Mouse (Mus musculus) right cerebral cortex, postnatal 36 days (tissue): ENCODE measurements at regions not wholly inside any gene's neighbourhood (a gene's known extent, or its start where the extent isn't known, plus 50 kb on each side); places are given as distances from the start of the nearest gene placed in this dataset.

Experiments used
- DNase-seq, 2 experiments: peaks; one replicate each; pipeline ENCODE4 v3.0.0; 2022; ENCODE audit warnings: low spot score in 2 of 2, mixed read lengths in 1 of 2

- DNase-seq = no peak
Observed at GRCm38 (mm10) chr17:15194894-15195461, 153.6 kb upstream of the Gm3448 start.

- DNase-seq = no peak
Observed at GRCm38 (mm10) chr17:15193831-15194230, 152.5 kb upstream of the Gm3448 start.

GRCm38 (mm10) chr17:15192840-15193239 is 151.5 kb upstream of the Gm3448 start:
- no peak for DNase-seq

DNA sequence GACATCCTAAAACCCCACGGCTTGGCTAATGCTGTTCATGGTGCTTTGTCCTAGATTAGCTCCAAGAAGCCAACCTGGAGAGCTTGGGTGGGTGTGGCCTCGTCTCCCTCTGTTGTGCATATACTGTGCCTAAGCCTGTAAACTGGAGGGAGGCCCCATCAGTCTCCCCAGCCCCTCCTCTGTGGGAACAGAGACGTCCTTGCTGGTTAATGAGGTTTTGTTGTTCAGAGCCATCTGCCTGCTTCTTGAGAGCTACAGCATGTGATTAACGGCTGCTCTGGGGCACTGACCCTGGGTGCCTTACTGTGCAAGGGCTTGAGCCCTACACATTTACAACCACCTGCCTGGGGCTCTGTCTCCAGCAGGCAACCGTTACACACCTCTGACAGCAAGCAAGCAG is 143.9 kb upstream of the Gm3448 start:
- DNase-seq = no peak

DNA sequence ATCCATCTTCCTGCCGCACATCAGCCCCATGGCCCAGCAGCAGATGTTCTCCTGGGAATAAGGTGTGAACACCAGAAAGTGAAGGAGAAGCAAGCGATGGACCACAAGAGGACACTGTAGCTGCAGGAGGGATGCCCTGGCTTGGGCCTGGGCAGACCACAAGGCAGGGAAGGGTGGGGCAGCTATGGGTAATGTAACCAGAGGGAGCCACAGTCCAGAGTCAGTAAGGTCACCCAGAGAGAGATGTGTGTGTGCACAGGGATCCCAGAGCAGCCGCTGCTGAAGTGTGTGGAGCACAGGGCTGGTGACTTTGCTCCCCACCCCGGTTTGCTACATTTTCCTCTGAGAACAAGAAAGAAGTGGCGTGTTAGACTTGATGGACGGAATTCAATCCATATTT is 142.5 kb upstream of the Gm3448 start:
- DNase-seq = no peak

- DNase-seq = no peak
Observed at GRCm38 (mm10) chr17:15182105-15182504, 140.8 kb upstream of the Gm3448 start.

DNA sequence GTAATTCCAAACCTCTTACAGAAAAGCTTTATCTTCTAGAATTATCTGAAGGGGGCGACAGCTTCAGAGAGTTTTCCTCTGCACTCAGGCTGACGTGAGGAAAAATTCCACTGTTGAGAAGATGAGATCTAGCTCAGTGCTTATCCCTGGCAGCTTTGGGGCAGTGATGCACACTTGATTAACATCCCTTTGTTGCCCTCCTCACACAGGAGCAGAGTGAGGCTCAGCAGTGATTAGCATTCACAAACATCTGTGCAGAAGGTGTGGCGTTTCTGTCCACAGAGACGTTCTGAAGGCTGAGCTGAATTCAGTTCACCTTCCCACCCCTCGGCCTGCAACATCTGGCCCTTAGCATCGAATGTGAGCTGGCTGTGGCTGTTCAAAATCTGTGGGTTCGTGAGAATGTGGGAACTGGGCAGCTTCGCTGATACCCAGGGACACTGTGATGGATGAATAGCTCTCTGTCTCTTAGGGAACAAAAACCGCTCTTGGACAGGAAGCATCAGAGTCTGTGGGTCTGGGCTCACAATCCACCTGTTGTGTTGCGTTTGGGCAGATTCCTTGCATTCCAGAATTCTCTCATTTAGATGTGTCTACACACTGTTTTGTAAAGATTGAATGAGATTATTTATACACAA is 139.0 kb upstream of the Gm3448 start:
- DNase-seq = no peak

DNA sequence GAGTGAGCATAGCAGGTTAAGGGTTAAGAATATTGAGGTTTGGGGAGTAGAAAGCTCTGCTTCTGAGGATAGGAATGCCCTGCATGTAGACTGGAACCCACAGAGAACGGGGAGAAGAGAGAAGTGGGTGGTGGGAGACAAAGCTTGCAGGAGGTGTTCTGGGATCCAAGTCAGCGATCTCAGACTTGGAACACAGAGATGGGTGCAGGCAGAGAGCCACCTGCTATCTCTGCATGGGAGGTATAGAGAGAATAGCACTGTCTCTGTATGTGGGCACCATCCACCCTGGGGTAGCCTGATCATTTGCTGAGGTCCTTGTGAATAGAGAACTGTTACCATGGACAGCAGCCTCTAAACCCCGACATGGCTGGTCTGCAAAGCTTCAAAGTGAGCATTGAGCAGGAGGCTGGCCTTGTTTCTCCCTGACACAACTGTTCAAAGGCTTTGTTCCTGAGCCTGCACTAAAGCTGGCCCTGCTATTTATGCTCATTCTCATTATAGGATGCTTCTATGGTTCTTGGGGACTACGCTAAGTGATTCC is 138.1 kb upstream of the Gm3448 start:
- DNase-seq = peak in 1 of 2 experiments; percentile 31

DNA sequence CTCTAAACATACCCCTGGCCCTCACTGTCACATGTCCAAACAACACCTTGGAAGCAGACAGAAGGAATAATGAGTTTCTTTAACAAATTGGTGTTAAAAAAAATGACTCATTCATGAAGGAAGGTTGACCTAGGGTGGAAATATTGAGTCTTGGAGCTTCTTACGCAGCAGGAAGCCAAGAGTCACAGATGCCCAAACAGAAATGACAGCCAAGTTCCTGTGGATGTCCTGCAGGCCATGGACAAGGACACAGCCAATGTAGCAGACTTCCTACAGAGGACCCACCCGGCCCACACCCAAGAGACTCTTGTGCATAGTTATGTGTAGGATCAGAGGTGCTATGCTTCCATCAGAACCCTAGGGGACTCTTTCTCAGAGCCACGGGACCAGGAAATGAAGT is 136.1 kb upstream of the Gm3448 start:
- DNase-seq = no peak

- DNase-seq = no peak
Observed at GRCm38 (mm10) chr17:15174354-15174953, 133.1 kb upstream of the Gm3448 start.

DNA sequence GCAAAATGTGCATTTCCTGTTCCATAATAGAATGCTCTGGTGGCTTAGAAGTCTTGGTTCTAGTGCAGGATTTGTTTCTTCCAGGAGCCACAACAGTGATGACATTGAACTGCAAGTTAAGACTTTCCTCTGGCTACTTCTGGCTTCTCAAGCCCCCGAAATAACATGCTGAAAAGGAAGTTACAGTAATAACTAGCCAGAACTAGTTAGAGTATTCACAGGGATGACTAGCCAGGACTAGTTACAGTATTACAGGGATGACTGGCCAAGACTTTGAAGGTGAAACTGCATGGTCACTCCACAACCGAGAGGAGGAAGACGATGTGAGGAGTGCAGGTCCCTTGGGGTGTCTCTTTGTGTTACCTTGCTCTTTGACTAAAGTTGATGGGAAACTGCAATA is 126.6 kb upstream of the Gm3448 start:
- DNase-seq = no peak

- no peak for DNase-seq
Observed at GRCm38 (mm10) chr17:15157693-15158333, 116.5 kb upstream of the Gm3448 start.

DNA sequence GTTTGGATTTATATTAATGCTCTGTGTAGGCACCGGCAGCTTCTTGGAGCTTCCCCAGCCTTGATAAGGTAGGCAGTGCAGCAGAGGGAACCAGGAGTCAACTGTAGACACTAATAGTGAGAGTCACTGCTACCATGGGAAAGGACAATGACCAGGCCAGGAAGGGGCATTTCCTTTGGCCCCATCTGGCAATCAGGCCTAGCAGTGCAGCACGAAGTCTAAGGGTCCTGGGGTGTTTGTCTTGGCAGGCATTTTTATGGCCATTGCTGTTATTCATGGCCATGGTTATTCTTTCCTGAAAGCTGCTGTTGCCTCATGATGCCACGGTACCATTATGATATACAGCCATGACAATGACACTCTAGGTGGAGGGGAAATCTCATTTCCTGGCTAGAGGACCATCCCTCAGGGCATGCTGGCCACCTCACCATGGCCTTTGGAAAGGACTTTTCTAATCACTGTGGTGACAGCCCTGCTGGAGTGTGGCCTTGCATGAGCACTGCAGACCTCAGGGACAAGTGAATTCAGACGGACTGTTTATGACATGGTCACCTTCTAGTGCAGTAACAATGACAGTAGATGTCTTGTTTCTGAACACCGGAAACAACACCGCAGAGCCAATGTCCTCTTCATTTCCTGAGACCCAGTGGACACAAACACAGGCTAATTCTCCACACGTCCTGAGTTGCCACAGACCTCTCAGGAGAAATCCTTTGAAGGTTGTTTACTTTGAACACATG is 111.8 kb upstream of the Gm3448 start:
- no peak for DNase-seq

DNA sequence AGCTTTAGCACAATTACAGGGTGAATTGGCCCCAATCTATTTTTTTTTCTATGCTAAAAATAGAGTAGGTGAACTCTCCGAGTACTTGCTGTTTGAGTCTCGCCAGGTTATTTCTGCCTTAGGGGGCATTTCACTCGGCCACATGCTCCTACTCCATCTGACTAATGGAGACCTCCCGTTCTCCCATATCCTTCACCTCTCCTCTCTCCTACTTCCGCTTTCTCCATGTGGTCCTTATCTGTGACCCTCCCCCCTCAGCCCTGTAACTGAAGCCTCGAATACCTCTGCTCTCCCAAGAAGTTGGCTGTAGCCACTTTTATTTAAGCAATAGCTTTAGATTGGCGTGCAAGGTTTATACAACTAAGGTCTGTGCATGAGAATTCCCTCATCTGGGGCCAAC is 111.1 kb upstream of the Gm3448 start:
- no peak for DNase-seq

GRCm38 (mm10) chr17:15151695-15152094 is 110.4 kb upstream of the Gm3448 start:
- DNase-seq = no peak

DNA sequence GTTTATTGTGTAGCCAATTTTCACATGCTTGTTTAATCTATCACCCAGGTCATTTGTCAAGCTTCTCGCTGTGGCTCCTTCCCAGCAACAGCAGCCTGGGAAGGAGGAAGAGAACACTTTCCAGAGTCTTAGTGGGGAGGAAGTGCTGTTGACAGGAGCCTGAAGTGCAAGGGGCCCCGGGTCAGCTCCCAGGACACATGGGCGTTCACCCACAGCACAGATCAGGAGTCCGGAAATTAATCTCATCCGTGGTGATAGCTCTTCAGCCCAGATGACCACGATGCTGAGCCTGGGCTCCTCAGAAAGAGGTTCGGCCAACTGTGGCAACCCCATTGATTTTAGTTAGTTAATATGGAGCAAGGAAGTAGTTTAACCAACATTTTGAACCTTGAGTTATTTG is 105.3 kb upstream of the Gm3448 start:
- DNase-seq = no peak

- no peak for DNase-seq
Observed at GRCm38 (mm10) chr17:15145191-15145968, 104.0 kb upstream of the Gm3448 start.

DNA sequence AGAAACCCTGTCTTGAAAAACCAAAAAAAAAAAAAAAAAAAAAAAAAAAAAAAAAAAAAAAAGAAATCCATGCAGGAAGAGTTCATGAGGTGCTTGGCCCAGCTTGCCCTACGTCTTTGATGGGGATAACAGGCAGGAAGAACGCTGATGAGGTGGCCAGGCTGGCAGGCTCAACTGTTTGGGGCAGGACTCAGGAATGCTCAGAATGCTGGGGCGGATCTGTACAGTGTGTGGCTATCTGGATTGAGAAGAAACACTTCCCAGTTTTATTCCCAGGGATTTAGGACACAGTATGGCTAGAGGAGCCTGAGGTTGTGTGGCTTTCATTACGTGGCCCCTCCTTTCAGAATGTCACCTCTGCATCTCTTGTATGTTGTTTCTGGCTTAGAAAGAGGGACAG is 99.1 kb upstream of the Gm3448 start:
- no peak for DNase-seq
